Mouse (Mus musculus) lung, embryonic 16.5 days (tissue): ENCODE results near the gene Dkc1. TPM values are rescaled to one million over a fixed set of nuclear protein-coding genes. Genes with fewer than 3 reads are reported as not detected.
A peak's percentile ranks its signal among the peaks of the same experiment; 100 is the strongest.

Experiments used
- ATAC-seq: fragments of 200-750 bp; cut with Nextera tagmentation; 2 replicates; pipeline ENCODE4 v1.8.0; 2017; ENCODE audit warnings: low read depth, mild to moderate bottlenecking, moderate library complexity
- H3K27ac ChIP-seq: fragments of 300-500 bp; sonication (generic); 2 replicates; pipeline ENCODE4 v1.5.1; 2014; ENCODE audit warnings: mild to moderate bottlenecking, control low read depth, low read length
- H3K27me3 ChIP-seq: fragments of 300-500 bp; sonication (generic); 2 replicates; pipeline ENCODE4 v1.6.1; 2014; ENCODE audit warnings: low read depth, low read length, mixed read lengths; ENCODE audit not compliant: control insufficient read depth, insufficient read depth
- H3K36me3 ChIP-seq: fragments of 300-500 bp; sonication (generic); 2 replicates; pipeline ENCODE4 v1.6.1; 2014; ENCODE audit warnings: low read length; ENCODE audit not compliant: control insufficient read depth, insufficient read depth
- H3K4me1 ChIP-seq: fragments of 300-500 bp; sonication (generic); replicated peaks from 2 replicates; pipeline ENCODE4 v1.6.1; 2014; ENCODE audit warnings: low read length, mixed read lengths; ENCODE audit not compliant: control insufficient read depth, insufficient read depth
- H3K4me2 ChIP-seq: fragments of 300-500 bp; sonication (generic); 2 replicates; pipeline ENCODE4 v1.6.1; 2014; ENCODE audit warnings: low read depth, low read length, control low read depth
- H3K4me3 ChIP-seq: fragments of 300-500 bp; sonication (generic); 2 replicates; pipeline ENCODE4 v1.5.1; 2014; ENCODE audit warnings: mild to moderate bottlenecking, low read length, control low read depth
- H3K9ac ChIP-seq: fragments of 300-500 bp; sonication (generic); 2 replicates; pipeline ENCODE4 v1.6.1; 2014; ENCODE audit warnings: low read length, control low read depth
- H3K9me3 ChIP-seq: fragments of 300-500 bp; sonication (generic); 2 replicates; pipeline ENCODE4 v1.6.1; 2016; ENCODE audit warnings: low read length; ENCODE audit not compliant: control insufficient read depth
- WGBS: fragments of 180-500 bp; shearing (Covaris S2); extraction: QIAGEN DNeasy Blood & Tissue Kit; methylation state at CpG from one replicate; pipeline ENCODE4 v1.1.7; 2014; 5-methylcytosine and 5-hydroxymethylcytosine counted together
- polyA plus RNA-seq: library from polyadenylated mRNA; unstranded; fragments of >200 nt; fragmentation: Nextera tagmentation; extraction: Ambion mirVana; gene quantifications from 2 replicates; pipeline ENCODE4 v1.2.1, GENCODE M21; 2015

The Dkc1 gene
- polyA plus RNA-seq, 1 experiment from 2014 or later, result 108 TPM

- peaks cover 3% of the 10 kb centered on the region; the same call in 1 of the 2 replicates for H3K36me3 ChIP-seq
- H3K4me2 ChIP-seq, result peak overlapping the region; percentile 48
- H3K27me3 ChIP-seq, result no peaks in the 10 kb centered on the region
- peak overlapping the region; percentile 75 for H3K9ac ChIP-seq
- peak overlapping the region; percentile 67 for H3K4me3 ChIP-seq
- ATAC-seq, result no peak; the same call in 1 of the 2 replicates
- no peaks in the 10 kb centered on the region for H3K9me3 ChIP-seq
- H3K4me1 ChIP-seq, result no peaks in the 10 kb centered on the region
- H3K27ac ChIP-seq, result peak overlapping the region; percentile 81
- whole genome bisulfite sequencing, result 9% methylated on average over 23 of the region's 23 CpGs
Observed at GRCm38 (mm10) chrX:75096163-75096770, 613 bp downstream of the Dkc1 start.

GRCm38 (mm10) chrX:75098799-75099198 is 3.1 kb downstream of the Dkc1 start:
- 89% methylated on average over 8 of the region's 8 CpGs for WGBS
- Histone ChIP-seq H3K36me3 (peaks cover 6% of the 10 kb centered on the region), H3K27ac (no peak overlapping the region), H3K27me3 (no peaks in the 10 kb centered on the region), H3K4me2 (no peak overlapping the region), H3K9ac (no peak overlapping the region), H3K4me1 (no peaks in the 10 kb centered on the region), H3K9me3 (no peaks in the 10 kb centered on the region), H3K4me3 (no peak overlapping the region)
- ATAC-seq, result no peak

- Histone ChIP-seq H3K4me1 (no peaks in the 10 kb centered on the region), H3K27ac (no peak overlapping the region)
Observed at GRCm38 (mm10) chrX:75102293-75102692, 6.6 kb downstream of the Dkc1 start.

GRCm38 (mm10) chrX:75115550-75115949 is 19.9 kb downstream of the Dkc1 start:
- no peaks in the 10 kb centered on the region for H3K4me1 ChIP-seq
- no peak for ATAC-seq
- no peaks in the 10 kb centered on the region for H3K27me3 ChIP-seq
- no peak overlapping the region for H3K9ac ChIP-seq
- no peaks in the 10 kb centered on the region for H3K9me3 ChIP-seq
- no peak overlapping the region for H3K27ac ChIP-seq
- H3K4me2 ChIP-seq, result no peak overlapping the region
- H3K36me3 ChIP-seq, result peaks cover 5% of the 10 kb centered on the region
- H3K4me3 ChIP-seq, result no peak overlapping the region

More at GRCm38 (mm10) chrX:75102293-75102692, 6.6 kb downstream of the Dkc1 start:
- peaks cover 11% of the 10 kb centered on the region for H3K36me3 ChIP-seq
- WGBS, result 69% methylated on average over 6 of the region's 6 CpGs
- no peak for ATAC-seq
- H3K9me3 ChIP-seq, result no peaks in the 10 kb centered on the region
- H3K4me2 ChIP-seq, result no peak overlapping the region
- no peak overlapping the region for H3K9ac ChIP-seq
- no peak overlapping the region for H3K4me3 ChIP-seq
- H3K27me3 ChIP-seq, result no peaks in the 10 kb centered on the region

GRCm38 (mm10) chrX:75125606-75126005 is 30.0 kb downstream of the Dkc1 start:
- H3K36me3 ChIP-seq, result peaks cover 4% of the 10 kb centered on the region; the same call in 1 of the 2 replicates
- no peak overlapping the region for H3K4me2 ChIP-seq
- H3K9ac ChIP-seq, result no peak overlapping the region
- H3K9me3 ChIP-seq, result no peaks in the 10 kb centered on the region
- 86% methylated on average over 3 of the region's 3 CpGs for WGBS
- no peak for ATAC-seq
- H3K27ac ChIP-seq, result no peak overlapping the region
- H3K4me1 ChIP-seq, result 0 out of 2 replicates have a peak, but pooled peaks cover 4% of the 10 kb centered on the region
- no peak overlapping the region for H3K4me3 ChIP-seq
- H3K27me3 ChIP-seq, result no peaks in the 10 kb centered on the region

- no peak overlapping the region for H3K9ac ChIP-seq
- no peaks in the 10 kb centered on the region for H3K9me3 ChIP-seq
- H3K4me2 ChIP-seq, result no peak overlapping the region
- H3K27ac ChIP-seq, result no peak overlapping the region
- no peaks in the 10 kb centered on the region for H3K27me3 ChIP-seq
- peaks cover 4% of the 10 kb centered on the region; the same call in 1 of the 2 replicates for H3K36me3 ChIP-seq
- H3K4me3 ChIP-seq, result no peak overlapping the region
- 0 out of 2 replicates have a peak, but pooled peaks cover 4% of the 10 kb centered on the region for H3K4me1 ChIP-seq
- no peak for ATAC-seq
Observed at GRCm38 (mm10) chrX:75126893-75127292, 31.2 kb downstream of the Dkc1 start.

GRCm38 (mm10) chrX:75128333-75128980 is 32.8 kb downstream of the Dkc1 start:
- Histone ChIP-seq H3K9ac (no peak overlapping the region), H3K27ac (peak overlapping the region; percentile 52; the same call in 1 of the 2 replicates), H3K36me3 (no peaks in the 10 kb centered on the region), H3K4me1 (0 out of 2 replicates have a peak, but pooled peaks cover 4% of the 10 kb centered on the region), H3K9me3 (no peaks in the 10 kb centered on the region), H3K4me2 (peak overlapping the region; percentile 29; the same call in 1 of the 2 replicates), H3K4me3 (no peak overlapping the region), H3K27me3 (no peaks in the 10 kb centered on the region)
- peak; percentile 38; the same call in 1 of the 2 replicates for ATAC-seq

- WGBS, result 46% methylated on average over 2 of the region's 2 CpGs
- H3K4me3 ChIP-seq, result 0 out of 2 replicates have a peak overlapping the region, but pooled peaks have one; percentile 8
- H3K4me2 ChIP-seq, result peak overlapping the region; percentile 43
Observed at GRCm38 (mm10) chrX:75129474-75129873, 33.8 kb downstream of the Dkc1 start.

GRCm38 (mm10) chrX:75130467-75131160 is 35.0 kb downstream of the Dkc1 start, which contains the start of gene Mpp1:
TSS of gene Mpp1 (minus strand) at chrX:75131016.
- H3K4me3 ChIP-seq, result peak within 1 kb of the TSS; percentile 63
- H3K27ac ChIP-seq, result peak within 1 kb of the TSS; percentile 81
- WGBS, result 13% methylated on average over 36 of the region's 36 CpGs
- peak; percentile 99 for ATAC-seq
- H3K4me1 ChIP-seq, result 0 out of 2 replicates have a peak, but pooled peaks cover 4% of the 10 kb centered on the region
- H3K9me3 ChIP-seq, result no peaks in the 10 kb centered on the region
- peak within 1 kb of the TSS; percentile 80 for H3K9ac ChIP-seq
- no peaks in the 10 kb centered on the region for H3K36me3 ChIP-seq
- peak within 1 kb of the TSS; percentile 51 for H3K4me2 ChIP-seq
- H3K27me3 ChIP-seq, result no peaks in the 10 kb centered on the region

More at GRCm38 (mm10) chrX:75129474-75129873, 33.8 kb downstream of the Dkc1 start:
- ATAC-seq, result no peak
- H3K4me1 ChIP-seq, result 0 out of 2 replicates have a peak, but pooled peaks cover 4% of the 10 kb centered on the region
- no peaks in the 10 kb centered on the region for H3K27me3 ChIP-seq
- H3K36me3 ChIP-seq, result no peaks in the 10 kb centered on the region
- no peaks in the 10 kb centered on the region for H3K9me3 ChIP-seq
- H3K9ac ChIP-seq, result no peak overlapping the region
- H3K27ac ChIP-seq, result no peak overlapping the region
